Mouse (Mus musculus) spleen, adult 2 months (tissue): ENCODE measurements around the gene Adamts20. TPM values are rescaled to one million over a fixed set of nuclear protein-coding genes. Genes with fewer than 3 reads are reported as not detected.
A peak's percentile ranks its signal among the peaks of the same experiment; 100 is the strongest.

Source experiments
- DNase-seq, 2 experiments: peaks; one replicate each; pipeline versions ENCODE4 v3.0.0 to v3.0.0-alpha.2; 2012 to 2021; ENCODE audit warnings: low spot score in 2 of 2, low read depth in 1 of 2
- H3K27ac ChIP-seq: fragments of 200-500 bp; 2 replicates; pipeline ENCODE4 v1.5.1; 2012; ENCODE audit warnings: low read length, inconsistent platforms; ENCODE audit not compliant: insufficient read depth
- H3K27me3 ChIP-seq: fragments of 200-500 bp; 2 replicates; pipeline ENCODE4 v1.6.1; 2012; ENCODE audit warnings: mild to moderate bottlenecking, moderate library complexity, low read length, inconsistent platforms; ENCODE audit not compliant: control insufficient read depth, insufficient read depth
- H3K36me3 ChIP-seq: fragments of 200-500 bp; 2 replicates; pipeline ENCODE4 v1.6.1; 2012; ENCODE audit warnings: mild to moderate bottlenecking, low read length, inconsistent platforms; ENCODE audit not compliant: control insufficient read depth, insufficient read depth
- H3K4me1 ChIP-seq: fragments of 200-500 bp; 2 replicates; pipeline ENCODE4 v1.6.1; 2011; ENCODE audit warnings: inconsistent platforms; ENCODE audit not compliant: control insufficient read depth, insufficient read depth, insufficient read length
- H3K4me3 ChIP-seq: fragments of 200-500 bp; 2 replicates; pipeline ENCODE4 v1.5.1; 2011; ENCODE audit warnings: mild to moderate bottlenecking, inconsistent platforms; ENCODE audit not compliant: insufficient read depth, insufficient read length; ENCODE audit errors: extremely low read depth
- CTCF ChIP-seq: fragments of 200-500 bp; IDR thresholded peaks from 2 replicates; pipeline ENCODE4 v1.5.1; 2011; ENCODE audit warnings: mild to moderate bottlenecking, inconsistent platforms; ENCODE audit not compliant: insufficient read depth, insufficient read length, insufficient replicate concordance; ENCODE audit errors: extremely low read depth
- POLR2A ChIP-seq: fragments of 200-500 bp; IDR thresholded peaks from 2 replicates; pipeline ENCODE4 v1.6.1; 2011; ENCODE audit warnings: low read depth, low read length, inconsistent platforms
- WGBS: fragments of 180-500 bp; shearing (Covaris S2); methylation state at CpG from one replicate; pipeline ENCODE4 v1.1.7; 2018; 5-methylcytosine and 5-hydroxymethylcytosine counted together
- polyA plus RNA-seq: library from polyadenylated mRNA; depleted of rRNA; stranded (reverse); fragments of >200 nt; gene quantifications from 2 replicates; pipeline ENCODE4 v1.2.3, GENCODE M21; 2012

The Adamts20 gene
- polyA plus RNA-seq, 1 experiment, result 0.51 TPM

DNA sequence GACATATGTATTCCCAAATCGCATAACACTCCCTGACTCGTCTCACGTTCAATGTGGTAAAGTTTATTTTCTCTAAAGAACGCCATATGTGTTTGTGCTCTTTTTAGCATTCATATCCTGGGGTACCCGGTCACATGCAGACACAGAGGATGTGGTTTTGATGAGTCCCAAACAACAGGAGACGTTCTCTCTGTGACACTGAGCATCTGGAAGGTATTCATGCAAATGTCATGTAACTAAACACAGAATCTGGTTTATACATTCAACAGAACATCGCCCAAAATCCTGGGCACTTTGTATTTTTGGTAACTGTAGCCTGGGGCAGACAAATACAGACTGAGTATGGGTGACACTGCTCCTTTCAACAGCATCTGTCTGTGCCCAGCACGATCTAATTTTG is 188.8 kb downstream of the Adamts20 start:
- Histone ChIP-seq H3K4me1 (no peaks in the 10 kb centered on the region), H3K4me3 (no peak overlapping the region), H3K27ac (peak overlapping the region; percentile 38), H3K36me3 (no peaks in the 10 kb centered on the region), H3K27me3 (no peaks in the 10 kb centered on the region)
- TF ChIP-seq CTCF, result no peak
- TF ChIP-seq POLR2A, result no peak
- 53% methylated on average over 8 of the region's 8 CpGs for whole genome bisulfite sequencing
- peak in 1 of 2 experiments; percentile 17 for DNase-seq

DNA sequence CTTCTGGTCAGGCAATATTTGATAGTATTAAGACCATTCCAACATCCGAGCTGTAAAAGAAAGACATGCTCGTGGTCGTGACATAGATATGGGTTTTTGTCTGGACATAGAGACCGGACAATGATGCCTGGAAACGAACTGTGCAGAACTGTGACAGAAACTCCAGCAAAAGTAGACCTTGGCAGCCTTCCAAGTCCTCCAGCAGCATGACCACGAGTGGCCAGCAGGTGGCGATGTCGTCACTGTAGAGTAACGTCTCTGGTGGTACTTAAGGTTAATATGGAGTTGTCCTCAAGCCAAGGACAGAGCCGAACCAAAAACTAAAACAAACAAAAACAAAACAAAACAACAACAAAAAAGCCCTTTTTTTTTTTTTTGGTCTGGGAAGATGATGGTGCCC is 199.6 kb downstream of the Adamts20 start:
- WGBS, result 32% methylated on average over 10 of the region's 10 CpGs
- no peaks in the 10 kb centered on the region for H3K4me1 ChIP-seq
- H3K4me3 ChIP-seq, result no peak overlapping the region
- no peaks in the 10 kb centered on the region for H3K27me3 ChIP-seq
- peak; percentile 9 to 49 for DNase-seq
- TF ChIP-seq CTCF, result peak; percentile 70; the same call in 1 of the 2 replicates
- TF ChIP-seq POLR2A, result no peak
- no peaks in the 10 kb centered on the region for H3K36me3 ChIP-seq
- H3K27ac ChIP-seq, result no peak overlapping the region

DNA sequence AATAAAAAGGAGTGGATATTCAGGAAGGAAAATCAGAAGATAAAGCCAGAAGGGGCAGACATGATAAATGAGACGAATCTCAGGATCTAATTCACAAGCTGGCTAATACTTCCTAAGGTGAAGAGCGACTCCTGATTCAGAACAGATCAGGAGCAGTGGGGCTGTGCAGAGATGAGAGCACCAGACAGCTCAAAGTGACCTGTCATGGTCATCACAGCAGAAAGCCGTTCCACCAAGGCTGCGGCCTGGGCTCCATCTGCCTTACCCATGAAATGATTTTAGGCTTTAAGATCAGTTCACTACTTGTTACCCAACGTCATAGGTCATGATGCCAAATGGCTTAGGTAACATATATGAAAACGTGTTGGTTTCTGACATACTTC is 200.7 kb downstream of the Adamts20 start:
- no peak for TF ChIP-seq POLR2A
- TF ChIP-seq CTCF, result no peak
- H3K4me3 ChIP-seq, result no peak overlapping the region
- no peaks in the 10 kb centered on the region for H3K36me3 ChIP-seq
- H3K27me3 ChIP-seq, result no peaks in the 10 kb centered on the region
- H3K4me1 ChIP-seq, result no peaks in the 10 kb centered on the region
- no peak for DNase-seq
- 83% methylated on average over 6 of the region's 6 CpGs for WGBS
- H3K27ac ChIP-seq, result no peak overlapping the region

DNA sequence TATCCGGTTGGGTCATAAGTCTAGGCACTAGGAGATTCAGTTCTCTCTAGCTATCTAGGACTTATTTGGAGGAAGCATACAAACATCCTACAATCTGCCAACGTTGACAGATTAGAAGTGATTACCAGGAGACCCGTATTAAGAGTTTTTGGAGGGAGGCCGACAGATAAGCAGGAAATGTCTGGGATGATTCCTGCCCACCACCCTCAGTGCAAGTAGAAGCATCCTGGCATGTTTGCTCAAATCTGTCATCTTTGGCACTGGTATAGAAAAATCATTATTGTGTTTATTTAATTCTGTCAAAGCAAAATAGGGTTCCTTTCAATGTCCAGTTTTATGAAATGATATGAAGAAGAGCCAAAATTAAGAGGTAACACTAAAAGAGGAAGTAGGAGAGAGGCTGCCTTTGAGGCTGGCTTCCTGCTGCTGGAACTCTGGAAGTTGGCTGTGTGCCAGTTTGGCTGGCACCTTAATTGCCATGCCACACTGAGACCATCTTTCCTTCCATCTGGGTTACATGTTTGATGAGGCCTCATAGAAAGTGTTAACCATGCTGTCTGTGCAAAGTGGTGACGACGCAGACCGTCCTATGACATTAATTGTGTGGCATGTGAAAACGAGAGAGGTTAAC is 201.2 kb downstream of the Adamts20 start:
- DNase-seq, result no peak

DNA sequence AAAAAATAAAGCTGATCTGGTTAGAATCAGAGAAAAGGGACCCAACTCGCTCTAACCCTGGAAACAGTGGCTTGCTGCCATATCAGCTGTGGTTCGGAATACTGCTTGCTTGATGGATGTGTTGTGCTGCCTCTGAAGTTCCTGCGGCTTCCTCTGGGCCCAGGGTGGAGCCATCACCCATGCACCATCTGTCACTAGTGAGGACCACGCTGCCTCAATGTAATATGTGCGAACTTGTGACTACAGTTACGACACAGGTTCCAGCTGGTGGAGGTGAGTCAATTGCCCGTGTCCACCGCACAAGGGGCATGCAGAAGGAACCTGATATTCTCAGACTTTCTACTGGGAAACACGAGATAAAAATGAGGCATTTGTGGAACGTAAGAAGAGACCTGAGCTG is 202.0 kb downstream of the Adamts20 start:
- Histone ChIP-seq H3K27me3 (no peaks in the 10 kb centered on the region), H3K4me1 (no peaks in the 10 kb centered on the region), H3K4me3 (no peak overlapping the region), H3K27ac (no peak overlapping the region), H3K36me3 (no peaks in the 10 kb centered on the region)
- TF ChIP-seq POLR2A (no peak), CTCF (no peak)
- 76% methylated on average over 10 of the region's 10 CpGs for WGBS
- DNase-seq, result no peak

More for the DNA sequence above, 201.2 kb downstream of the Adamts20 start:
- no peaks in the 10 kb centered on the region for H3K36me3 ChIP-seq
- no peaks in the 10 kb centered on the region for H3K27me3 ChIP-seq
- TF ChIP-seq POLR2A (no peak), CTCF (no peak)
- H3K4me3 ChIP-seq, result no peak overlapping the region
- 55% methylated on average over 8 of the region's 8 CpGs for WGBS
- H3K27ac ChIP-seq, result no peak overlapping the region
- H3K4me1 ChIP-seq, result no peaks in the 10 kb centered on the region

DNA sequence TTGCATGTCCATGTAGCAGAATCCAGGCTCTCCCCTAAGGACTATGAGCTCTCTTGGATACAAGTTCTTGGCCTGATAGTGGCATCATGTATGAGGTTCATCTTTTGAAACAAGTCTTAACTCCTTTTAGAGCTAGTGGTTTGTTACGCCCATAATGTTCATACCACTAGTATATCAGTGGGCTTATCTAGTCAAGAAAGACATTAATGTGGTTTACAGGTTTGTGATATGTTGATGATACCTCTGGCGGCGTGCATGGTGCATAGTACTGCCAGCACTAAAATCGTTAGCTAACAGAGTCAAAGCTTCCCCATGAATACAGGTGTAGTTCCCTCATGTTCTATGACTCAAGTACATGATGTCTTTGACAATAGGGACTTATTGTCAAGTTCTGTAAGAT is 205.7 kb downstream of the Adamts20 start:
- TF ChIP-seq CTCF, result no peak
- TF ChIP-seq POLR2A, result no peak
- no peak overlapping the region for H3K4me3 ChIP-seq
- WGBS, result 74% methylated on average over 4 of the region's 4 CpGs
- no peaks in the 10 kb centered on the region for H3K4me1 ChIP-seq
- no peak for DNase-seq
- no peaks in the 10 kb centered on the region for H3K36me3 ChIP-seq
- H3K27ac ChIP-seq, result no peak overlapping the region
- no peaks in the 10 kb centered on the region for H3K27me3 ChIP-seq

DNA sequence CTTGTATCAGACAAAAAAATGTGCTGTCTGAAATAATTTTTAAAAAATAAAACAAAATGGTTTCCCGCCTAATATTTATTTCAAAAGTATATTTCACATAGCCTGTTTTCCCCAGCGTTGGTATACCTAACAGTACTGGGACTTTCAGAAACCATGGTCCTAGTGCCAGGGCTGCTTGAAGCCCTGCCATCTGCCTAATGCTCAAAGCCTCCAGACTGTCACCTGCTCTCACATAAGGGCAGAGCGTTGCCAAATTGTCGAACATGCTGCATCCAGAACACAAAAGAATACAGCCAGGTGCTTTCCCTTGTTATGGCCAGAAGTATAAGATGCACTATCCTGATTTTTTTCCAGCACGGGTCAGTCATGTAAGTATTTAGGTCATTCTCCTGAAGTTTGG is 209.7 kb downstream of the Adamts20 start:
- WGBS, result 90% methylated on average over 5 of the region's 5 CpGs
- TF ChIP-seq CTCF (no peak), POLR2A (no peak)
- Histone ChIP-seq H3K36me3 (no peaks in the 10 kb centered on the region), H3K4me1 (no peaks in the 10 kb centered on the region), H3K4me3 (no peak overlapping the region), H3K27ac (no peak overlapping the region), H3K27me3 (no peaks in the 10 kb centered on the region)
- DNase-seq, result no peak
